12 mouse cellular contexts compared by ENCODE assay signal in the genomic region with DNA sequence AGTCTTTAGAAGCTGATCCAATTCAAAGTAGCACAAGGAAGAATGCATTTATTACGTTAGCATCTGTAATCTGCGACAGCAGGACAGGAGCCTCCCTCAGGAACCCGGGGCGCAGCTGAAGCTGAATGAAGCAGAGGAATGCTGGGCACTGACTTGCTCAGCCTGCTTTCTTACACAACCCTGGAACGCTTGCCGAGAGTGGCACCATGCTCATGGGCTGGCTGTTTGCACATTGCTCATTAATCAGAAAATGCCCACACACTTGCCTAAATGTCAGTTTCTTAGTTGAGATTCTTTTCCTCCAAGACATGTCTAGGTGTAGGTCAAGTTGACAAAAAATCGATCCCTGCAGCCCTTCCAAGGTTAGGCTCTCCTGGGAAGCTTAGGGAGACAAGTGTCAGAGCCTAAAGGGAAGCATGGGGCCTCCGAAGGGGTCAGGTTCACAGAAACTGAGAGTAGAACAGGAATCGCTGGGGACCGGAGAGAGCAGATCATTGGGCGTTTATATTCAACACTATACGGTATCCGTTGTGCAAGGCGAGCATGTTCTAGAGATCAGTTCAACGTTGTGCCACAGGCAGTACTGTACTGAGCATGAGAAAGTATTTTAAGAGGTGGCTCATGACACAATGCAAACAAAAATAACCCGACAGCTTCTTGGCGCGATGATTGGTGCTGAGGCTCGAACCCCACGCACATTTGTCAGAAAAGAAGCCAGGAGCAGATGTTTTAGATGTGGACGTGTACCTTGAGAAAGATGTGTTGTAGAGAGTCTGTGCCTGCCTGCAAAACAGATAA. TPM values are rescaled to one million over a fixed set of nuclear protein-coding genes. Genes with fewer than 3 reads are reported as not detected.
DNase-seq lines count a peak whose midpoint lies in the region; ATAC-seq lines count a peak whose summit lies in the region.
"Had no signal": no experiment of that assay in that cellular context is flagged by ENCODE, and none has a peak within 500 bp of the region (broad histone marks: within the 10 kb centered on the region; RNA-seq: fewer than 3 reads in every experiment).

No protein-coding gene starts in this region.

- H3K27me3 ChIP-seq in stomach, embryonic 16.5 days (ENCODE audit: control insufficient read depth, insufficient read depth, low read length), result no peaks in the 10 kb centered on the region
- H3K27me3 ChIP-seq in forebrain, embryonic 11.5 days (ENCODE audit: control insufficient read depth, insufficient read depth, low read length), result no peaks in the 10 kb centered on the region

- intact Hi-C loops in left cerebral cortex, postnatal 4 days (cut with DNase I), result no loop called here
- intact Hi-C loops in left cerebral cortex, postnatal 36 days (cut with DNase I), result no loop called here

- no peak overlapping the region for H3K4me2 ChIP-seq in stomach, embryonic 16.5 days (ENCODE audit: low read depth, low read length)
- H3K4me2 ChIP-seq in forebrain, embryonic 11.5 days (ENCODE audit: low read depth, low read length, severe bottlenecking), result no peak overlapping the region

- H3K4me1 ChIP-seq in stomach, embryonic 16.5 days (ENCODE audit: control insufficient read depth, insufficient read depth, low read length), result no peaks in the 10 kb centered on the region
- no peaks in the 10 kb centered on the region for H3K4me1 ChIP-seq in forebrain, embryonic 11.5 days (replicated peaks; ENCODE audit: control insufficient read depth, insufficient read depth, low read length)

- no peaks in the 10 kb centered on the region for H3K9me3 ChIP-seq in stomach, embryonic 16.5 days (replicated peaks; ENCODE audit: control insufficient read depth, low read length)
- no peaks in the 10 kb centered on the region for H3K9me3 ChIP-seq in forebrain, embryonic 11.5 days (ENCODE audit: control insufficient read depth, low read length)

- H3K9ac ChIP-seq in stomach, embryonic 16.5 days (ENCODE audit: low read length), result no peak overlapping the region
- no peak overlapping the region for H3K9ac ChIP-seq in forebrain, embryonic 11.5 days (ENCODE audit: low read length)

- WGBS in stomach, embryonic 16.5 days, result 66% methylated on average over 21 of the region's 21 CpGs
- WGBS in forebrain, embryonic 11.5 days, result 86% methylated on average over 21 of the region's 21 CpGs

- no peaks in the 10 kb centered on the region for H3K36me3 ChIP-seq in stomach, embryonic 16.5 days (ENCODE audit: control insufficient read depth, insufficient read depth, low read length)
- no peaks in the 10 kb centered on the region; the same call in 1 of the 2 replicates for H3K36me3 ChIP-seq in forebrain, embryonic 11.5 days (ENCODE audit: control insufficient read depth, insufficient read depth, low read length)

- ATAC-seq in stomach, embryonic 16.5 days (ENCODE audit: insufficient read depth, low FRiP score), result peak; percentile 62; the same call in 1 of the 2 replicates
- ATAC-seq in megakaryocyte progenitor cell, adult 5-6 weeks (replicated peaks; ENCODE audit: poor library complexity), result no peak
- ATAC-seq in forebrain, embryonic 11.5 days (replicated peaks; ENCODE audit: low FRiP score), result no peak

- H3K27ac ChIP-seq in stomach, embryonic 16.5 days (ENCODE audit: low read length), result 0 out of 2 replicates have a peak overlapping the region, but pooled peaks have one; percentile 14
- H3K27ac ChIP-seq in forebrain, embryonic 11.5 days (ENCODE audit: low read depth, low read length), result no peak overlapping the region
- H3K27ac ChIP-seq: gastrocnemius, adult 2 months; macrophage had no signal

- DNase-seq in left cerebral cortex, adult 18-20 months (ENCODE audit: low spot score in 2 of 2), result peak; percentile 27 to 60
- no peak for DNase-seq in left cerebral cortex, postnatal 4 days
- DNase-seq in heart, adult 9 months (ENCODE audit: low spot score in 2 of 2), result peak; percentile 8 to 15
- peak; percentile 51 to 59 for DNase-seq in left cerebral cortex, postnatal 36 days (ENCODE audit: low spot score in 2 of 2)
- DNase-seq in natural killer cell, adult 2 months (ENCODE audit: low spot score in 2 of 2), result no peak
- no peak for DNase-seq in forebrain, embryonic 11.5 days (ENCODE audit: low spot score)
- DNase-seq: embryo, embryonic 11 days; gastrocnemius, adult 2 months; thymus, adult 2 months had no signal

- no peak overlapping the region for H3K4me3 ChIP-seq in stomach, embryonic 16.5 days (replicated peaks; ENCODE audit: low read length)
- H3K4me3 ChIP-seq in forebrain, embryonic 11.5 days (ENCODE audit: low read depth, low read length), result no peak overlapping the region
- H3K4me3 ChIP-seq: gastrocnemius, adult 2 months had no signal

RNA-seq across cellular contexts. Expression of a gene that starts 11.4 kb away (rescaled TPM):
- total RNA-seq in left cerebral cortex, adult 18-20 months (2021), result 10 to 100 TPM; 88.9 to 95.6 TPM
- 100 to 1,000 TPM; 145 to 155 TPM for total RNA-seq in left cerebral cortex, postnatal 4 days (2021)
- total RNA-seq in left cerebral cortex, postnatal 36 days (2021), result 100 to 1,000 TPM in 1 of 2 experiments, 10 to 100 TPM in 1; 89.1 to 105 TPM
- polyA plus RNA-seq in stomach, embryonic 16.5 days (2015; fragmentation: Nextera tagmentation; extraction: Ambion mirVana), result 5.5 and 6.6 TPM in 2 replicates
- 0.59 and 0.69 TPM in 2 replicates for total RNA-seq in megakaryocyte progenitor cell, adult 5-6 weeks (2015)
- 0.29 and 0.64 TPM in 2 replicates for total RNA-seq in megakaryocyte progenitor cell, adult 5-6 weeks (2017)
- 13.0 and 15.0 TPM in 2 replicates for polyA plus RNA-seq in forebrain, embryonic 11.5 days (2014; fragmentation: Nextera tagmentation; extraction: Ambion mirVana)

Comparison
In these comparisons a context has a peak if more than half of its experiments do, and no peak if none do; other contexts are left out.
1. DNase-seq: peak in left cerebral cortex, adult 18-20 months (2 of 2), heart, adult 9 months (2 of 2) and left cerebral cortex, postnatal 36 days (2 of 2); none in left cerebral cortex, postnatal 4 days (single experiment), natural killer cell, adult 2 months (0 of 2) and forebrain, embryonic 11.5 days (single experiment).
2. RNA of a gene that starts 11.4 kb away (total RNA-seq): 145 to 155 TPM in left cerebral cortex, postnatal 4 days, 89.1 to 105 TPM in left cerebral cortex, postnatal 36 days and 88.9 to 95.6 TPM in left cerebral cortex, adult 18-20 months; 0.29 to 0.69 TPM in megakaryocyte progenitor cell, adult 5-6 weeks; every median in the first group is over 10 times any median in the second.